ENCODE assay signal across 21 mouse cellular contexts in genomic region chr8:125604213-125604816, GRCm38 (mm10). TPM values are rescaled to one million over a fixed set of nuclear protein-coding genes. Genes with fewer than 3 reads are reported as not detected.
DNase-seq lines count a peak whose midpoint lies in the region; ATAC-seq and TF ChIP-seq lines count a peak whose summit lies in the region.
"Had no signal": no experiment of that assay in that cellular context is flagged by ENCODE, and none has a peak within 500 bp of the region (broad histone marks: within the 10 kb centered on the region; RNA-seq: fewer than 3 reads in every experiment).

No protein-coding gene starts in this region.

- H3K27ac ChIP-seq in embryonic facial prominence, embryonic 15.5 days (replicated peaks) = 0 out of 2 replicates have a peak overlapping the region, but pooled peaks have one; percentile 1
- H3K27ac ChIP-seq in embryonic facial prominence, embryonic 10.5 days (replicated peaks) = no peak overlapping the region
- peak overlapping the region; percentile 10; the same call in 1 of the 2 replicates for H3K27ac ChIP-seq in intestine, embryonic 15.5 days
- H3K27ac ChIP-seq in intestine, postnatal 0 days (ENCODE audit: low read depth, low read length) = no peak overlapping the region
- H3K27ac ChIP-seq in limb, embryonic 10.5 days = peak overlapping the region; percentile 47
- no peak overlapping the region for H3K27ac ChIP-seq in kidney, adult 2 months (ENCODE audit: insufficient read depth, low read depth, low read length)
- H3K27ac ChIP-seq: gastrocnemius, adult 2 months; heart, embryonic 15.5 days; midbrain, embryonic 15.5 days had no signal

- WGBS in embryonic facial prominence, embryonic 15.5 days = 82% methylated on average over 18 of the region's 18 CpGs
- WGBS in embryonic facial prominence, embryonic 10.5 days = 90% methylated on average over 18 of the region's 18 CpGs
- WGBS in intestine, embryonic 15.5 days = 76% methylated on average over 18 of the region's 18 CpGs
- 71% methylated on average over 18 of the region's 18 CpGs for WGBS in intestine, postnatal 0 days
- 80% methylated on average over 18 of the region's 18 CpGs for WGBS in limb, embryonic 10.5 days
- WGBS in kidney, adult 2 months = 76% methylated on average over 18 of the region's 18 CpGs

- no peak for TF ChIP-seq POLR2A in kidney, adult 2 months (IDR thresholded peaks at IDR 0.05; ENCODE audit: low read depth, low read length)

- H3K4me2 ChIP-seq in embryonic facial prominence, embryonic 15.5 days (replicated peaks) = no peak overlapping the region
- H3K4me2 ChIP-seq in intestine, embryonic 15.5 days (replicated peaks) = no peak overlapping the region
- H3K4me2 ChIP-seq in intestine, postnatal 0 days (replicated peaks; ENCODE audit: low read depth) = no peak overlapping the region
- H3K4me2 ChIP-seq: heart, embryonic 15.5 days; midbrain, embryonic 15.5 days had no signal

- H3K4me3 ChIP-seq in embryonic facial prominence, embryonic 15.5 days (replicated peaks) = no peak overlapping the region
- H3K4me3 ChIP-seq in embryonic facial prominence, embryonic 10.5 days = no peak overlapping the region
- H3K4me3 ChIP-seq in intestine, embryonic 15.5 days (replicated peaks) = no peak overlapping the region
- no peak overlapping the region for H3K4me3 ChIP-seq in intestine, postnatal 0 days (ENCODE audit: low read depth, low read length)
- no peak overlapping the region for H3K4me3 ChIP-seq in limb, embryonic 10.5 days
- H3K4me3 ChIP-seq in kidney, adult 2 months (ENCODE audit: insufficient read depth, low read depth, low read length) = no peak overlapping the region
- H3K4me3 ChIP-seq: gastrocnemius, adult 2 months; heart, embryonic 15.5 days; midbrain, embryonic 15.5 days had no signal

- no peak for TF ChIP-seq CTCF in intestine, postnatal 0 days (IDR thresholded peaks at IDR 0.05; ENCODE audit: low read depth)
- TF ChIP-seq CTCF in kidney, adult 2 months (conservative IDR thresholded peaks at IDR 0.05; ENCODE audit: insufficient read depth, insufficient read length, low read depth, low read length) = no peak

- no peaks in the 10 kb centered on the region for H3K27me3 ChIP-seq in embryonic facial prominence, embryonic 15.5 days
- no peaks in the 10 kb centered on the region; the same call in 1 of the 2 replicates for H3K27me3 ChIP-seq in embryonic facial prominence, embryonic 10.5 days (replicated peaks; ENCODE audit: low read depth, poor library complexity, severe bottlenecking)
- no peaks in the 10 kb centered on the region for H3K27me3 ChIP-seq in intestine, embryonic 15.5 days (replicated peaks)
- H3K27me3 ChIP-seq in intestine, postnatal 0 days (replicated peaks; ENCODE audit: control insufficient read depth, insufficient read depth, low read length) = no peaks in the 10 kb centered on the region
- no peaks in the 10 kb centered on the region for H3K27me3 ChIP-seq in limb, embryonic 10.5 days (ENCODE audit: low read depth, poor library complexity, severe bottlenecking)
- H3K27me3 ChIP-seq in kidney, adult 2 months (replicated peaks; ENCODE audit: control insufficient read depth, insufficient read depth, low read length) = no peaks in the 10 kb centered on the region
- H3K27me3 ChIP-seq: heart, embryonic 15.5 days; midbrain, embryonic 15.5 days had no signal

- no peak for DNase-seq in embryonic facial prominence, embryonic 10.5 days (ENCODE audit: low spot score)
- DNase-seq in ES-CJ7 (ENCODE audit: low read depth, low spot score) = peak; percentile 61
- DNase-seq in limb, embryonic 10.5 days (ENCODE audit: low spot score) = no peak
- DNase-seq in kidney, adult 2 months = no peak
- no peak for DNase-seq in spleen, adult 12 weeks (ENCODE audit: low spot score)
- DNase-seq: adrenal gland, postnatal 25 days; cerebellum, adult 8-10 months; cerebellum, postnatal 36 days; embryo, embryonic 11 days; gastrocnemius, adult 2 months; heart, postnatal 4 days; kidney, adult 8-10 months; kidney, postnatal 14 days; thymus, postnatal 36 days had no signal

- no peaks in the 10 kb centered on the region for H3K36me3 ChIP-seq in embryonic facial prominence, embryonic 15.5 days
- H3K36me3 ChIP-seq in embryonic facial prominence, embryonic 10.5 days (replicated peaks) = no peaks in the 10 kb centered on the region
- H3K36me3 ChIP-seq in intestine, embryonic 15.5 days = no peaks in the 10 kb centered on the region
- H3K36me3 ChIP-seq in intestine, postnatal 0 days (ENCODE audit: control insufficient read depth, insufficient read depth) = no peaks in the 10 kb centered on the region
- H3K36me3 ChIP-seq in limb, embryonic 10.5 days = no peaks in the 10 kb centered on the region
- H3K36me3 ChIP-seq in kidney, adult 2 months (ENCODE audit: control insufficient read depth, insufficient read depth, low read length) = no peaks in the 10 kb centered on the region
- H3K36me3 ChIP-seq: heart, embryonic 15.5 days; midbrain, embryonic 15.5 days had no signal

- ATAC-seq in embryonic facial prominence, embryonic 15.5 days (ENCODE audit: insufficient number of reproducible peaks, low FRiP score, low TSS enrichment, low read depth) = no peak
- peak; percentile 5; the same call in 1 of the 2 replicates for ATAC-seq in intestine, embryonic 15.5 days
- no peak for ATAC-seq in intestine, postnatal 0 days
- ATAC-seq: forebrain, embryonic 14.5 days; hindbrain, embryonic 16.5 days; midbrain, embryonic 15.5 days had no signal

- peaks cover 10% of the 10 kb centered on the region for H3K4me1 ChIP-seq in embryonic facial prominence, embryonic 15.5 days
- H3K4me1 ChIP-seq in embryonic facial prominence, embryonic 10.5 days = peaks cover 16% of the 10 kb centered on the region
- peaks cover 13% of the 10 kb centered on the region for H3K4me1 ChIP-seq in intestine, embryonic 15.5 days (replicated peaks)
- H3K4me1 ChIP-seq in intestine, postnatal 0 days (replicated peaks; ENCODE audit: control insufficient read depth, insufficient read depth, low read length) = no peaks in the 10 kb centered on the region
- H3K4me1 ChIP-seq in limb, embryonic 10.5 days = peaks cover 32% of the 10 kb centered on the region
- no peaks in the 10 kb centered on the region; the same call in 1 of the 2 replicates for H3K4me1 ChIP-seq in kidney, adult 2 months (ENCODE audit: control insufficient read depth, insufficient read depth, low read length)
- H3K4me1 ChIP-seq: midbrain, embryonic 15.5 days had no signal

- H3K9me3 ChIP-seq in embryonic facial prominence, embryonic 15.5 days (replicated peaks) = no peaks in the 10 kb centered on the region
- no peaks in the 10 kb centered on the region for H3K9me3 ChIP-seq in embryonic facial prominence, embryonic 10.5 days
- no peaks in the 10 kb centered on the region for H3K9me3 ChIP-seq in intestine, embryonic 15.5 days
- H3K9me3 ChIP-seq in intestine, postnatal 0 days (ENCODE audit: control insufficient read depth) = no peaks in the 10 kb centered on the region
- H3K9me3 ChIP-seq in limb, embryonic 10.5 days (replicated peaks) = no peaks in the 10 kb centered on the region
- H3K9me3 ChIP-seq: heart, embryonic 15.5 days; midbrain, embryonic 15.5 days had no signal

- H3K9ac ChIP-seq in embryonic facial prominence, embryonic 15.5 days = no peak overlapping the region
- H3K9ac ChIP-seq in intestine, embryonic 15.5 days = no peak overlapping the region
- H3K9ac ChIP-seq in intestine, postnatal 0 days (ENCODE audit: low read depth, low read length) = no peak overlapping the region
- H3K9ac ChIP-seq: heart, embryonic 15.5 days; midbrain, embryonic 15.5 days had no signal

RNA-seq across cellular contexts. Expression of gene Sipa1l2, which starts 34.7 kb away (rescaled TPM):
- 12.6 and 12.8 TPM in 2 replicates for polyA plus RNA-seq in embryonic facial prominence, embryonic 15.5 days (2015; fragmentation: Nextera tagmentation; extraction: Ambion mirVana)
- 12.7 and 14.8 TPM in 2 replicates for polyA plus RNA-seq in embryonic facial prominence, embryonic 10.5 days (2016; fragmentation: Nextera tagmentation; extraction: Ambion mirVana)
- 7.4 and 7.6 TPM in 2 replicates for polyA plus RNA-seq in intestine, embryonic 15.5 days (2015; fragmentation: Nextera tagmentation; extraction: Ambion mirVana)
- 4.5 and 5.3 TPM in 2 replicates for polyA plus RNA-seq in intestine, postnatal 0 days (2015; fragmentation: Nextera tagmentation; extraction: Ambion mirVana)
- 11.0 and 13.9 TPM in 2 replicates for polyA plus RNA-seq in limb, embryonic 10.5 days (2016; fragmentation: Nextera tagmentation; extraction: Ambion mirVana)
- 8.1 and 8.3 TPM in 2 replicates for polyA plus RNA-seq in kidney, adult 2 months (2012; rRNA removed)

Comparison
In these comparisons a context has a peak if more than half of its experiments do, and no peak if none do; other contexts are left out.
1. H3K27ac ChIP-seq: peak in embryonic facial prominence, embryonic 15.5 days (single experiment), intestine, embryonic 15.5 days (single experiment) and limb, embryonic 10.5 days (single experiment); none in embryonic facial prominence, embryonic 10.5 days (single experiment), intestine, postnatal 0 days (single experiment) and kidney, adult 2 months (single experiment).